Mouse (Mus musculus): ENCODE results near the gene Icam1. TPM values are rescaled to one million over a fixed set of nuclear protein-coding genes. Genes with fewer than 3 reads are reported as not detected.

Gene Icam1
- total RNA-seq, 2 experiments from 2014 or later = 2.6 to 2.8 TPM

DNA sequence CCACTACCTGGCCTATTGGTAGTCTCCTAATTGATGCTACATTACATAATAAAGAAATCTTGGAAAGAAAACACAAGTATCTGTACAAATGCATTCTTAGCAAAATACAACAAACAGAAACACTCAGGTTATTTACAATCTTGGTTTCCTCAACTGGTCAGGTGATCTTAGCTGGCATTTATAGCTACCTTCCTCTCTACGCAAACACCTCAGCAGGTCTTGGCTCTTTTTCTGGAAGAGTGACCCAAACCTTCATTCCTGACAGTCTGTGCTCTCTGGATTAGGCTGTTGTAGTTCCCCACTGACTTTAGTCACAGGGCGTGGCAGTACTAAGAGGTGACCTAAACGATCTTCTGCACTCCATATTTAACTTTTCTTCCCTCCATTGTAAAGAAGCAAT, 29.4 kb downstream of the Icam1 start:
- TF ChIP-seq CTCF (conservative IDR thresholded peaks at IDR 0.05) = no peak
- Histone ChIP-seq H3K27ac (no peak overlapping the region), H3K4me3 (no peak overlapping the region)
- no peak for DNase-seq (ENCODE audit: low spot score in 2 of 2)

DNA sequence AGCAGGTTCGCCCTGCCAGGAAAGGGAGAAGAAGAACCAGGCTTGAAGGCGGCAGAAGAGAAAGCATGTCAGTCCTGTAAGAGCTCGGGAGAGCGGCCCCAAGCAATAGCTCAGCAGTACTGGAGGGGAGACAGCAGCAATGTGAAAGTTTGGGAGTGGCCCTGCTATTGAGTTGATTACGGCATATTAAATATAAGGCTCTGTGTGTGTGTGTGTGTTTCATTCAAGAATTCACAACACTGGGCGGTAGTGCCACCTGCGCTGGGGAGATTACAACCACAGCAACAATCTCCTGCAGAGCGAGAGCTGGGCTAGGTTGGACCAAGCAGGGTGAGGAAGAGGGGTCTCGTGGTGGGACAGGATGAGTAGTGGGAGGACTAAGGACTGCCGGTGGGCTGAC, 35.8 kb downstream of the Icam1 start:
- Histone ChIP-seq H3K4me3 (no peak overlapping the region), H3K27ac (no peak overlapping the region)
- no peak for TF ChIP-seq CTCF (conservative IDR thresholded peaks at IDR 0.05)
- DNase-seq (ENCODE audit: low spot score in 2 of 2) = no peak

DNA sequence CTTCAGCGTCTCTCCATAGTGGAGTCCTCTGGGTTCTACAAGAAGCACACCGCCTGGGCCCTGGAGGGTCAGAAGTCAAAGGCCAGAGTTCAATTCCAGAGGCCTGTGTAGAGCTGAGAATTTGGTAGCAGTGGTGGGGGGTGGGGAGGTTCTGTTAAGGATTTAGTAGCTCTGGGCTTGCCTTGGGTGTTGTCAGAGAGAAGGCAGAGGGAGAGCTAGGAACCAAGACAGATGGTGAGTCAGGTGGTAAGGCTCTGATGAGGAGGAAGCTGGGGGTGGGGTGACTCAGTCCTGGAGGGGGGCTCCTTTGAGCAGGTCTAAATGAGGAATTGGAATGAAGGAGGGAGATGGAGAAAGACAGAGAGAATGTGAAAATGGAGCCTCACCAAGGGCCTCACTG, 47.1 kb downstream of the Icam1 start:
- Histone ChIP-seq H3K4me3 (no peak overlapping the region), H3K27ac (peak overlapping the region; percentile 77)
- no peak for TF ChIP-seq CTCF (conservative IDR thresholded peaks at IDR 0.05)
- DNase-seq (ENCODE audit: low spot score in 2 of 2) = peak; percentile 54 to 87

DNA sequence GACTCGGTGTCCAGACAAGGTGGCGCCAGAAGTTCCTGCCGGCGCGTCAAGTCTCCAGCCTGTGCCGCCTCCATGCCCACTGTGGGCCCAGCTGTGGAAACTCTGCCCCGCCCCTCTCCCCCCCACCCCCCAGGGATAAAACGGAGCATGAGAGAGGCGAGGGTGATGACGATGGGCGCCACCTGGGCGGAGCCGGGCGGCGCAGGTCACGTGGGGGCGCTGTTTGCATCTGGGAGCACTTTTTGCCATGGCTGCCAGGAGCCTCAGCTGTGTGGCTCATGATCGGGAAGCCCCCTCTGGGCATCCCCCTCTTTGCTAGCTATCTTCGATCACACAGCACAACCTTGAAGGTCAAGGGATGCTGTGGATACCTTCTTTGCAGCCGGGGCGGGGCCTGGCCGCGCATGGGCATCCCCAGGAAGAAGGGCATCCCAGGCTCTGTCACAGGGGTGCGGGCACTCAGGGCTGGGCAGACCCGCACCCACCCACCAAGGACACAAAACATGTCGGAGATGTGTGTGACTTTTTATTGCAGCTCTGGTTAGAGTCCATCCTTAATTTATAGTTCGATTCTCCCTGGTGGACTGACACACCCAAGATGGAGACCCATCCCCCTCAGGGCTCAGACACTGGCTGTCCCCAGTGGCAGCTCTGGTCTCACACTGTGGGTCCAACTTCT, 51.4 kb downstream of the Icam1 start, which contains the start of gene Zglp1:
Zglp1 (minus strand) TSS at position 88 of the 679 bp plus-strand sequence.
- H3K27ac ChIP-seq = no peak within 1 kb of the TSS
- no peak within 1 kb of the TSS for H3K4me3 ChIP-seq
- DNase-seq (ENCODE audit: low spot score in 2 of 2) = no peak
- no peak for TF ChIP-seq CTCF (conservative IDR thresholded peaks at IDR 0.05)

DNA sequence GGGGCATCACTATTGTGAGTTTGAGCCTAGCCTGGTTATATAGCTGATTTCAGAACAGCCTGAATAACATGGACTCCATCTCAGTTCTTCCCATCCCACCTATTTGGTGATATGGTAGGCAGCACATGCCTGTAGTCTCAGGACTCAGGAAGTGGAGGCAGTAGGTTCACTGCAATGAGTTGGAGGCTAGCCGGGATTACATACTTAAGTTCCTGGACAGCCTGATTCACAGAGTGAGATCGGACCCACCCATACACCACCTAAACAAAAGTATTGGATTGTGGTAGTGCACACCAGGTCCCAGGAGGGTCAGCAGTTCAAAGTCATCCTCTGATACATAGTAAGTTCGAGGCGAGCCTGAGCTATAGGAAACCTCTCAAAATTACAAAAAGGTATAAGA, 56.9 kb downstream of the Icam1 start:
- Histone ChIP-seq H3K27ac (peak overlapping the region; percentile 92), H3K4me3 (peak overlapping the region; percentile 96)
- DNase-seq (ENCODE audit: low spot score in 2 of 2) = no peak
- no peak for TF ChIP-seq CTCF (conservative IDR thresholded peaks at IDR 0.05)

DNA sequence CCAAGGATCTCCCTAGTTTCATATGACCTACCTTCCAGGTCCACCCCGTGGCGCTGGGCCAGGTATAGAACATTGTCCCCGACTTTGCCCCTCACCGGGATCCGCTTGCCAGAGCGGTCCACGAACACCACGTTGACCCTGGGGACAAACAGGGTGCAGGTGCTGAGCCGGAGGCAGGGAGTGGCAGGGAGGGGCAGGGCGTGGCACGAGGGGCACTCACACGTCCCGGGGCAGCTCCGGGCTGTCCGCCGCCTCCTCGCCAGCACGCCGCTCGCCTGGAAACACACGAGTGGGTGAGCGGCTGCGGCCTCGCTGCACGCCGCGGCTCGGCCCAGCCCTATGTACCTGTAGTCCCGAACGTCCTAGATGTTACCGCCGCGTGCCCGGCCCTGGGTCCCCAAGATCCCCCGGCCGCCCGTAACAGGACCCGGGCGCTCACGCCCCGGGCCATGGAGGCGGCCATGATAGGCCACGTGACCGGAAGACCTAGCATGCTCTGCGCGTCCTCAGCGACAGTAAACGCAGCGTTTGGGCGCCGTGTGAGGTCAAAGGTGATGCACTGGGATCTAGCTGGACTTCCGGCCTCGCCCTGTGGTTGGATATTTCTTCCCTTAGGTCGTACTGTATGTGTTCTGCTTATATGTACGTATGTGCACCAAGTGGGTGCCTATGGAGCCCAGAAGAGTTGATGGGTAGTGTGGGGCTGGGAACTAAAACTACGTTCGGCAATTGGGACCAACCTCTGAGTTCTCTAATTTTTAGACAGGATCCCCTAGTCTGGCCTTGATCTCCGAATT, 57.5 kb downstream of the Icam1 start, which contains the start of the genes Gm49373 and Fdx1l:
Gm49373 (minus strand) TSS at position 53 of the 797 bp plus-strand sequence.
Fdx1l (minus strand) TSS at position 571 of the 797 bp plus-strand sequence.
- DNase-seq (ENCODE audit: low spot score in 2 of 2) = peak; percentile 88 to 89
- H3K4me3 ChIP-seq = peak within 1 kb of the TSS; percentile 96
- no peak for TF ChIP-seq CTCF (conservative IDR thresholded peaks at IDR 0.05)
- peak within 1 kb of the TSS; percentile 92 for H3K27ac ChIP-seq

DNA sequence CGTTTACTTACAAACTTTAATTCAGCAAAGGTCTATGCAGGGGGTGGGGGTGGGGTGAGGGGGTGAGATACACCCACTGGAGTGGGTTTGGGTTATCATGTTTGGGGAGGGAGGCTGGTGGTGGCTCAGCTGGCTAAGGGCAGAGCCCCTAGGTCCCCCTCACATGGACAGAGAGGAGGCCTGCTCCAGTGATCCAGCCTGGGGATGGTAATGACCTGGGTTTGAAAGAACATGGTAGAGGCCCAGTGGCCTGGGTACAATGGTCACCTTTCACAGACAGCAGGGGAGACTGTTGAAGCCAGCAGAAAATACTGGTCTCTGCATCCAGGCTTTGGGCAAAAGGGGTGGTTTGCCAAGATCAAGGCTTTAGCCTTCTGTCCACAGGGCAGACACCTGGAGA, 58.4 kb downstream of the Icam1 start:
- no peak for TF ChIP-seq CTCF (conservative IDR thresholded peaks at IDR 0.05)
- Histone ChIP-seq H3K4me3 (no peak overlapping the region), H3K27ac (no peak overlapping the region)
- DNase-seq (ENCODE audit: low spot score in 2 of 2) = no peak

DNA sequence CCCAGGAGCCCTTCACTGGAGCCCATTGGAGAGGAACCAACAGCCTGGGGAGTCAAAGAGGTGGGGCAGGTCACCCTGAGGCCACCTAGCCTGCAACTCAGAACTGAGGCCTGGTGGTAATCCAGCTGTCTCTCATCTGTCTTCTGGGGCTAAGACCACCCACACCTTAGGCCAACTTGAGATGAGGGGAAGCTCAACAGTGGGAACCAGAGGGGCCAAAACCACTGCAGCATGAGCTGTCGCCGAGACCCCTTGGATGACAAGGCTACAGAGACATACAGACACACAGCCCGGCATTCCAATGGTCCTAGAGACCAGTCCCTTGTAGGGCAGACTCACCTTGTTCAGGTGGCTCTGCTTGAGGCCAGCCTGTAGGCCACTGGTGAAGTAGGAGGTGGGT, 59.8 kb downstream of the Icam1 start:
- Histone ChIP-seq H3K4me3 (no peak overlapping the region), H3K27ac (no peak overlapping the region)
- TF ChIP-seq CTCF (conservative IDR thresholded peaks at IDR 0.05) = no peak
- no peak for DNase-seq (ENCODE audit: low spot score in 2 of 2)

Small RNA genes lying within 50 kb of the gene (microRNA-seq; reads per million reads assigned to microRNA genes)
- 0 reads per million in 2 experiments for gene Mir1900
- 0.64 to 1.5 reads per million in 2 experiments for gene Mir7082

Other genes with a start within 250 kb of the Icam1 start
- gene Col5a3, start 200.9 kb upstream of the Icam1 start, total RNA-seq (2021) = 1 to 10 TPM; 1.6 to 1.8 TPM
- not detected for gene Rdh8, start 197.5 kb upstream of the Icam1 start, total RNA-seq (2021)
- 10 to 100 TPM; 77.6 to 85.9 TPM for gene A230050P20Rik, start 147.3 kb upstream of the Icam1 start, total RNA-seq (2021)
- 10 to 100 TPM in 1 of 2 experiments, 1 to 10 TPM in 1; 8.9 to 10.3 TPM for gene Angptl6, start 136.3 kb upstream of the Icam1 start, total RNA-seq (2021)
- 10 to 100 TPM; 27.5 to 27.6 TPM for gene Ppan, start 127.8 kb upstream of the Icam1 start, total RNA-seq (2021)
- gene Eif3g, start 117.4 kb upstream of the Icam1 start, total RNA-seq (2021) = 100 to 1,000 TPM; 122 to 131 TPM
- gene Dnmt1, start 56.1 kb upstream of the Icam1 start, total RNA-seq (2021) = 10 to 100 TPM; 34.5 to 36.2 TPM
- gene S1pr2, start 39.2 kb upstream of the Icam1 start, total RNA-seq (2021) = 1 to 10 TPM; 1.1 to 1.6 TPM
- gene Mrpl4, start 13.2 kb upstream of the Icam1 start, total RNA-seq (2021) = 10 to 100 TPM; 63.8 to 64.6 TPM
- gene Icam4, start 13.4 kb downstream of the Icam1 start, total RNA-seq (2021) = under 1 TPM; 0.83 to 0.84 TPM
- gene Icam5, start 16.1 kb downstream of the Icam1 start, total RNA-seq (2021) = 100 to 1,000 TPM; 363 to 382 TPM
- gene Zglp1, start 51.1 kb downstream of the Icam1 start, total RNA-seq (2021) = under 1 TPM in 1 of 2 experiments, not detected in 1; 0.71 TPM
- gene Gm49373, start 57.1 kb downstream of the Icam1 start, total RNA-seq (2021) = 1 to 10 TPM in 1 of 2 experiments, under 1 TPM in 1; 0.74 to 2.7 TPM
- 10 to 100 TPM; 61.1 to 62.0 TPM for gene Fdx1l, start 57.6 kb downstream of the Icam1 start, total RNA-seq (2021)
- gene Gm38431, start 76.0 kb downstream of the Icam1 start, total RNA-seq (2021) = 1 to 10 TPM; 2.9 to 3.8 TPM
- gene Raver1, start 76.0 kb downstream of the Icam1 start, total RNA-seq (2021) = 10 to 100 TPM; 34.5 to 36.5 TPM
- gene Tyk2, start 115.3 kb downstream of the Icam1 start, total RNA-seq (2021) = 10 to 100 TPM; 16.8 to 21.5 TPM
- gene Cdc37, start 134.0 kb downstream of the Icam1 start, total RNA-seq (2021) = 100 to 1,000 TPM; 144 to 150 TPM
- 10 to 100 TPM; 86.6 to 89.3 TPM for gene Pde4a, start 149.7 kb downstream of the Icam1 start, total RNA-seq (2021)
- gene Keap1, start 223.4 kb downstream of the Icam1 start, total RNA-seq (2021) = 10 to 100 TPM; 56.7 to 60.6 TPM
- 10 to 100 TPM; 10.6 to 10.9 TPM for gene S1pr5, start 232.5 kb downstream of the Icam1 start, total RNA-seq (2021)
- 10 to 100 TPM; 39.8 to 40.2 TPM for gene Atg4d, start 249.3 kb downstream of the Icam1 start, total RNA-seq (2021)